24 mouse cellular contexts compared by ENCODE assay signal in genomic region chr7:137218706-137219105, GRCm38 (mm10).
DNase-seq lines count a peak whose midpoint lies in the region; ATAC-seq lines count a peak whose summit lies in the region.
"Had no signal": no experiment of that assay in that cellular context is flagged by ENCODE, and none has a peak within 500 bp of the region (broad histone marks: within the 10 kb centered on the region; RNA-seq: fewer than 3 reads in every experiment).

No protein-coding gene starts in this region.

- peaks cover 44% of the 10 kb centered on the region for H3K4me1 ChIP-seq in neural tube, embryonic 15.5 days
- H3K4me1 ChIP-seq: heart, embryonic 10.5 days had no signal

- H3K27ac ChIP-seq in neural tube, embryonic 15.5 days (replicated peaks): peak overlapping the region; percentile 51
- H3K27ac ChIP-seq: forebrain, embryonic 10.5 days; heart, adult 2 months; heart, embryonic 10.5 days; heart, embryonic 13.5 days; hindbrain, embryonic 12.5 days; intestine, embryonic 15.5 days had no signal

- peaks cover 7% of the 10 kb centered on the region for H3K36me3 ChIP-seq in neural tube, embryonic 15.5 days
- H3K36me3 ChIP-seq: forebrain, embryonic 10.5 days; heart, embryonic 10.5 days; heart, embryonic 13.5 days; intestine, embryonic 15.5 days had no signal

- no peak overlapping the region for H3K9ac ChIP-seq in neural tube, embryonic 15.5 days (replicated peaks)
- H3K9ac ChIP-seq: forebrain, postnatal 0 days; heart, embryonic 13.5 days; hindbrain, embryonic 12.5 days; intestine, embryonic 15.5 days had no signal

- peak; percentile 27 for DNase-seq in adrenal gland, postnatal 10 days
- DNase-seq in adrenal gland, postnatal 36 days: no peak
- DNase-seq in cerebellum, postnatal 14 days: peak; percentile 62 to 69
- DNase-seq in cerebellum, postnatal 36 days: no peak
- peak; percentile 12 for DNase-seq in lung, postnatal 10 days
- DNase-seq in lung, postnatal 14 days: no peak
- no peak for DNase-seq in gastrocnemius, postnatal 14 days
- DNase-seq: cerebellum, adult 18-20 months; cerebellum, adult 9-10 months; forebrain, postnatal 0 days; gastrocnemius, postnatal 36 days; heart, adult 2 months; heart, postnatal 14 days; heart, postnatal 4 days; kidney, adult 11 months had no signal

- ATAC-seq in neural tube, embryonic 15.5 days (ENCODE audit: low FRiP score): no peak
- ATAC-seq: activated CD4-positive, CD25-positive, alpha-beta regulatory T cell, adult 4 months; forebrain, embryonic 14.5 days; forebrain, postnatal 0 days; hindbrain, embryonic 16.5 days; intestine, embryonic 15.5 days had no signal

- WGBS in neural tube, embryonic 15.5 days: 75% methylated on average over 12 of the region's 12 CpGs

- no peak overlapping the region for H3K4me2 ChIP-seq in neural tube, embryonic 15.5 days
- H3K4me2 ChIP-seq: heart, embryonic 13.5 days; hindbrain, embryonic 12.5 days; intestine, embryonic 15.5 days had no signal

- intact Hi-C loops in gastrocnemius, postnatal 14 days (cut with DNase I; ENCODE audit: low total_unique reads): no loop called here

- no peaks in the 10 kb centered on the region for H3K27me3 ChIP-seq in neural tube, embryonic 15.5 days (replicated peaks)
- H3K27me3 ChIP-seq: heart, embryonic 13.5 days; hindbrain, embryonic 12.5 days; intestine, embryonic 15.5 days had no signal

- no peak overlapping the region for H3K4me3 ChIP-seq in neural tube, embryonic 15.5 days (replicated peaks)
- H3K4me3 ChIP-seq: forebrain, embryonic 10.5 days; heart, adult 2 months; heart, embryonic 10.5 days; heart, embryonic 13.5 days; hindbrain, embryonic 12.5 days; intestine, embryonic 15.5 days had no signal

- no peaks in the 10 kb centered on the region for H3K9me3 ChIP-seq in neural tube, embryonic 15.5 days (replicated peaks)
- H3K9me3 ChIP-seq: forebrain, embryonic 10.5 days; heart, embryonic 10.5 days; heart, embryonic 13.5 days; hindbrain, embryonic 12.5 days; intestine, embryonic 15.5 days had no signal

Comparison
In these comparisons a context has a peak if more than half of its experiments do, and no peak if none do; other contexts are left out.
1. DNase-seq: peak in adrenal gland, postnatal 10 days (single experiment), cerebellum, postnatal 14 days (2 of 2) and lung, postnatal 10 days (single experiment); none in adrenal gland, postnatal 36 days (0 of 2), cerebellum, postnatal 36 days (0 of 2), lung, postnatal 14 days (single experiment) and gastrocnemius, postnatal 14 days (single experiment).